Mouse (Mus musculus): ENCODE data around the gene Gm266. TPM values are rescaled to one million over a fixed set of nuclear protein-coding genes. Genes with fewer than 3 reads are reported as not detected.
"Not testable (repeated sequence)": the region's sequence is repeated elsewhere in the genome, so short reads cannot be mapped to it uniquely, and the experiment has no call there.

The Gm266 gene
- polyA plus RNA-seq, 1 experiment from 2014 or later = 7.0 TPM

GRCm38 (mm10) chr12:111515920-111516319, 30.3 kb upstream of the Gm266 start:
- no peak for ATAC-seq (ENCODE audit: borderline replicate concordance, extremely low read depth, low FRiP score, low TSS enrichment)
- H3K9me3 ChIP-seq = no peaks in the 10 kb centered on the region
- H3K27ac ChIP-seq = no peak overlapping the region
- H3K4me3 ChIP-seq = no peak overlapping the region
- no peak overlapping the region for H3K4me2 ChIP-seq
- H3K36me3 ChIP-seq = no peaks in the 10 kb centered on the region
- 86% methylated on average over 5 of the region's 5 CpGs for WGBS
- no peak overlapping the region for H3K9ac ChIP-seq
- H3K4me1 ChIP-seq = no peaks in the 10 kb centered on the region; the same call in 1 of the 2 replicates
- no peaks in the 10 kb centered on the region for H3K27me3 ChIP-seq

- WGBS = 83% methylated on average over 7 of the region's 7 CpGs
- Histone ChIP-seq H3K36me3 (no peaks in the 10 kb centered on the region), H3K9me3 (no peaks in the 10 kb centered on the region), H3K4me3 (no peak overlapping the region), H3K4me1 (no peaks in the 10 kb centered on the region; the same call in 1 of the 2 replicates), H3K4me2 (peak overlapping the region; percentile 10; the same call in 1 of the 2 replicates), H3K27me3 (no peaks in the 10 kb centered on the region), H3K27ac (no peak overlapping the region), H3K9ac (no peak overlapping the region)
- ATAC-seq (ENCODE audit: borderline replicate concordance, extremely low read depth, low FRiP score, low TSS enrichment) = no peak
These were observed 29.4 kb upstream of the Gm266 start for GRCm38 (mm10) chr12:111514874-111515649.

- Histone ChIP-seq H3K9ac (no peak overlapping the region), H3K9me3 (no peaks in the 10 kb centered on the region), H3K36me3 (no peaks in the 10 kb centered on the region), H3K4me1 (no peaks in the 10 kb centered on the region; the same call in 1 of the 2 replicates), H3K4me2 (0 out of 2 replicates have a peak overlapping the region, but pooled peaks have one; percentile 10), H3K27me3 (no peaks in the 10 kb centered on the region), H3K4me3 (no peak overlapping the region), H3K27ac (no peak overlapping the region; the same call in 1 of the 2 replicates)
- no peak for ATAC-seq (ENCODE audit: borderline replicate concordance, extremely low read depth, low FRiP score, low TSS enrichment)
- 64% methylated on average over 7 of the region's 7 CpGs for WGBS
These were observed 28.7 kb upstream of the Gm266 start for GRCm38 (mm10) chr12:111514231-111514792.

- Histone ChIP-seq H3K4me1 (no peaks in the 10 kb centered on the region; the same call in 1 of the 2 replicates), H3K27me3 (no peaks in the 10 kb centered on the region), H3K36me3 (no peaks in the 10 kb centered on the region), H3K27ac (no peak overlapping the region), H3K9me3 (no peaks in the 10 kb centered on the region), H3K4me3 (no peak overlapping the region), H3K4me2 (no peak overlapping the region), H3K9ac (no peak overlapping the region)
- no peak for ATAC-seq (ENCODE audit: borderline replicate concordance, extremely low read depth, low FRiP score, low TSS enrichment)
- 62% methylated on average over 5 of the region's 5 CpGs for WGBS
These were observed 28.1 kb upstream of the Gm266 start for GRCm38 (mm10) chr12:111513673-111514072.

- H3K9ac ChIP-seq = no peak overlapping the region
- H3K4me3 ChIP-seq = no peak overlapping the region
- H3K27me3 ChIP-seq = no peaks in the 10 kb centered on the region
- 85% methylated on average over 12 of the region's 12 CpGs for WGBS
- H3K4me2 ChIP-seq = no peak overlapping the region
- ATAC-seq (ENCODE audit: borderline replicate concordance, extremely low read depth, low FRiP score, low TSS enrichment) = no peak
- H3K27ac ChIP-seq = no peak overlapping the region
- H3K36me3 ChIP-seq = no peaks in the 10 kb centered on the region
- H3K4me1 ChIP-seq = no peaks in the 10 kb centered on the region; the same call in 1 of the 2 replicates
- no peaks in the 10 kb centered on the region for H3K9me3 ChIP-seq
These were observed 27.0 kb upstream of the Gm266 start for GRCm38 (mm10) chr12:111512572-111513063.

- not testable (repeated sequence) for H3K36me3 ChIP-seq; H3K4me2 ChIP-seq; H3K9me3 ChIP-seq; H3K4me3 ChIP-seq; ATAC-seq (ENCODE audit: borderline replicate concordance, extremely low read depth, low FRiP score, low TSS enrichment); H3K27me3 ChIP-seq; H3K27ac ChIP-seq; H3K9ac ChIP-seq; H3K4me1 ChIP-seq
- WGBS = 75% methylated on average over 3 of the region's 3 CpGs
These were observed 22.8 kb upstream of the Gm266 start for GRCm38 (mm10) chr12:111508438-111508837.

- Histone ChIP-seq H3K9ac (no peak overlapping the region), H3K27me3 (no peaks in the 10 kb centered on the region), H3K4me2 (no peak overlapping the region), H3K36me3 (no peaks in the 10 kb centered on the region), H3K4me1 (0 out of 2 replicates have a peak, but pooled peaks cover 3% of the 10 kb centered on the region), H3K27ac (no peak overlapping the region), H3K9me3 (no peaks in the 10 kb centered on the region), H3K4me3 (no peak overlapping the region)
- 84% methylated on average over 10 of the region's 10 CpGs for WGBS
- ATAC-seq (ENCODE audit: borderline replicate concordance, extremely low read depth, low FRiP score, low TSS enrichment) = no peak
These were observed 22.3 kb upstream of the Gm266 start for GRCm38 (mm10) chr12:111507962-111508361.

- no peaks in the 10 kb centered on the region for H3K36me3 ChIP-seq
- ATAC-seq (ENCODE audit: borderline replicate concordance, extremely low read depth, low FRiP score, low TSS enrichment) = no peak
- H3K9me3 ChIP-seq = no peaks in the 10 kb centered on the region
- no peak overlapping the region for H3K4me2 ChIP-seq
- H3K4me1 ChIP-seq = 0 out of 2 replicates have a peak, but pooled peaks cover 3% of the 10 kb centered on the region
- H3K27me3 ChIP-seq = no peaks in the 10 kb centered on the region
- no peak overlapping the region for H3K4me3 ChIP-seq
- 56% methylated on average over 5 of the region's 5 CpGs for WGBS
- H3K27ac ChIP-seq = no peak overlapping the region
- H3K9ac ChIP-seq = no peak overlapping the region
These were observed 21.4 kb upstream of the Gm266 start for GRCm38 (mm10) chr12:111507001-111507400.

GRCm38 (mm10) chr12:111504904-111505303, 19.3 kb upstream of the Gm266 start:
- Histone ChIP-seq H3K9me3 (no peaks in the 10 kb centered on the region), H3K27me3 (no peaks in the 10 kb centered on the region), H3K4me2 (peak overlapping the region; percentile 43), H3K4me1 (0 out of 2 replicates have a peak, but pooled peaks cover 3% of the 10 kb centered on the region), H3K9ac (no peak overlapping the region), H3K4me3 (peak overlapping the region; percentile 11), H3K27ac (no peak overlapping the region), H3K36me3 (no peaks in the 10 kb centered on the region)
- 2% methylated on average over 12 of the region's 12 CpGs for WGBS
- peak; percentile 72; the same call in 1 of the 2 replicates for ATAC-seq (ENCODE audit: borderline replicate concordance, extremely low read depth, low FRiP score, low TSS enrichment)

- Histone ChIP-seq H3K4me1 (0 out of 2 replicates have a peak, but pooled peaks cover 3% of the 10 kb centered on the region), H3K27ac (no peak overlapping the region; the same call in 1 of the 2 replicates), H3K4me2 (no peak overlapping the region), H3K9me3 (no peaks in the 10 kb centered on the region), H3K27me3 (no peaks in the 10 kb centered on the region), H3K9ac (no peak overlapping the region), H3K4me3 (no peak overlapping the region), H3K36me3 (no peaks in the 10 kb centered on the region)
- WGBS = 63% methylated on average over 5 of the region's 5 CpGs
- ATAC-seq (ENCODE audit: borderline replicate concordance, extremely low read depth, low FRiP score, low TSS enrichment) = no peak
These were observed 17.9 kb upstream of the Gm266 start for GRCm38 (mm10) chr12:111503571-111503970.

GRCm38 (mm10) chr12:111503063-111503567, 17.5 kb upstream of the Gm266 start:
- Histone ChIP-seq H3K36me3 (no peaks in the 10 kb centered on the region), H3K27ac (no peak overlapping the region; the same call in 1 of the 2 replicates)

GRCm38 (mm10) chr12:111500725-111501124, 15.1 kb upstream of the Gm266 start:
- H3K27me3 ChIP-seq = no peaks in the 10 kb centered on the region
- H3K36me3 ChIP-seq = no peaks in the 10 kb centered on the region
- no peak overlapping the region for H3K4me3 ChIP-seq
- WGBS = 43% methylated on average over 5 of the region's 5 CpGs
- H3K4me1 ChIP-seq = 0 out of 2 replicates have a peak, but pooled peaks cover 3% of the 10 kb centered on the region
- H3K9ac ChIP-seq = no peak overlapping the region
- no peaks in the 10 kb centered on the region for H3K9me3 ChIP-seq
- H3K4me2 ChIP-seq = no peak overlapping the region
- no peak for ATAC-seq (ENCODE audit: borderline replicate concordance, extremely low read depth, low FRiP score, low TSS enrichment)
- no peak overlapping the region for H3K27ac ChIP-seq

More at GRCm38 (mm10) chr12:111503063-111503567, 17.5 kb upstream of the Gm266 start:
- no peaks in the 10 kb centered on the region for H3K27me3 ChIP-seq
- ATAC-seq (ENCODE audit: borderline replicate concordance, extremely low read depth, low FRiP score, low TSS enrichment) = no peak
- H3K4me2 ChIP-seq = no peak overlapping the region
- no peak overlapping the region for H3K4me3 ChIP-seq
- 0 out of 2 replicates have a peak, but pooled peaks cover 3% of the 10 kb centered on the region for H3K4me1 ChIP-seq
- H3K9me3 ChIP-seq = no peaks in the 10 kb centered on the region
- 52% methylated on average over 12 of the region's 12 CpGs for WGBS
- no peak overlapping the region for H3K9ac ChIP-seq

Data from lung, embryonic 15.5 days (tissue).